Mouse (Mus musculus): ENCODE measurements at regions not wholly inside any gene's neighbourhood (a gene's known extent, or its start where the extent isn't known, plus 50 kb on each side); places are given as distances from the start of the nearest gene placed in this dataset.
"Not testable (repeated sequence)": the region's sequence is repeated elsewhere in the genome, so short reads cannot be mapped to it uniquely, and the experiment has no call there.

GRCm38 (mm10) chr10:84186466-84186865 lies 253.9 kb downstream of the Nuak1 start:
- DNase-seq, result no peak

GRCm38 (mm10) chr10:84199035-84199434 lies 241.4 kb downstream of the Nuak1 start:
- no peak for DNase-seq

GRCm38 (mm10) chr10:84201785-84202184 lies 238.6 kb downstream of the Nuak1 start:
- DNase-seq, result no peak

GRCm38 (mm10) chr10:84212096-84212785 lies 228.2 kb downstream of the Nuak1 start:
- DNase-seq, result no peak

- DNase-seq, result no peak
Measured at GRCm38 (mm10) chr10:84214812-84215211, 225.6 kb downstream of the Nuak1 start.

GRCm38 (mm10) chr10:84229224-84229921 lies 211.0 kb downstream of the Nuak1 start:
- DNase-seq, result no peak

GRCm38 (mm10) chr10:84230011-84230781 lies 210.2 kb downstream of the Nuak1 start:
- DNase-seq, result peak; percentile 47

- DNase-seq, result no peak
Measured at GRCm38 (mm10) chr10:84235006-84235405, 205.4 kb downstream of the Nuak1 start.

GRCm38 (mm10) chr10:84236236-84236635 lies 204.2 kb downstream of the Nuak1 start:
- no peak for DNase-seq

- no peak for DNase-seq
Measured at GRCm38 (mm10) chr10:84238279-84238963, 202.0 kb downstream of the Nuak1 start.

- no peak for DNase-seq
Measured at GRCm38 (mm10) chr10:84243283-84243682, 197.1 kb downstream of the Nuak1 start.

- no peak for DNase-seq
Measured at GRCm38 (mm10) chr10:84249346-84249745, 191.1 kb downstream of the Nuak1 start.

GRCm38 (mm10) chr10:84260931-84261650 lies 179.3 kb downstream of the Nuak1 start:
- no peak for DNase-seq

- no peak for DNase-seq
Measured at GRCm38 (mm10) chr10:84262943-84263342, 177.5 kb downstream of the Nuak1 start.

GRCm38 (mm10) chr10:84285832-84286506 lies 154.4 kb downstream of the Nuak1 start:
- DNase-seq, result no peak

- DNase-seq, result no peak
Measured at GRCm38 (mm10) chr10:84294422-84294821, 146.0 kb downstream of the Nuak1 start.

- DNase-seq, result no peak
Measured at GRCm38 (mm10) chr10:84296168-84296567, 144.2 kb downstream of the Nuak1 start.

- no peak for DNase-seq
Measured at GRCm38 (mm10) chr10:84301561-84301960, 138.8 kb downstream of the Nuak1 start.

- no peak for DNase-seq
Measured at GRCm38 (mm10) chr10:84302821-84303520, 137.4 kb downstream of the Nuak1 start.

- not testable (repeated sequence) for DNase-seq
Measured at GRCm38 (mm10) chr10:84308746-84309145, 131.7 kb downstream of the Nuak1 start.

GRCm38 (mm10) chr10:84310653-84311052 lies 129.7 kb downstream of the Nuak1 start:
- no peak for DNase-seq

Data from adrenal gland, postnatal 10 days (tissue).